Mouse (Mus musculus) limb, embryonic 11.5 days (tissue): Measurements from ENCODE around the gene Mpeg1. TPM values are rescaled to one million over a fixed set of nuclear protein-coding genes. Genes with fewer than 3 reads are reported as not detected.

ENCODE experiments used
- polyA plus RNA-seq: library from polyadenylated mRNA; unstranded; fragments of >200 nt; fragmentation: Nextera tagmentation; extraction: Ambion mirVana; gene quantifications from 2 replicates; pipeline ENCODE4 v1.2.1, GENCODE M21; 2014

Mpeg1 gene
- polyA plus RNA-seq, 1 experiment from 2014 or later = 0.17 TPM

Other genes with a start within 250 kb of the Mpeg1 start
- not detected in 2 replicates for gene Olfr1432, start 228.2 kb upstream of the Mpeg1 start, polyA plus RNA-seq
- gene Olfr262, start 219.1 kb upstream of the Mpeg1 start, polyA plus RNA-seq = not detected in 2 replicates
- gene Olfr235, start 199.7 kb upstream of the Mpeg1 start, polyA plus RNA-seq = not detected in 2 replicates
- not detected in 2 replicates for gene Olfr1434, start 180.9 kb upstream of the Mpeg1 start, polyA plus RNA-seq
- gene Olfr1436, start 161.6 kb upstream of the Mpeg1 start, polyA plus RNA-seq = not detected in 2 replicates
- gene Olfr1437, start 135.7 kb upstream of the Mpeg1 start, polyA plus RNA-seq = not detected in 2 replicates
- gene Olfr1438-ps1, start 124.9 kb upstream of the Mpeg1 start, polyA plus RNA-seq = not detected in 2 replicates
- gene Olfr1440, start 73.5 kb upstream of the Mpeg1 start, polyA plus RNA-seq = not detected in 2 replicates
- not detected in 2 replicates for gene Olfr1441, start 43.3 kb upstream of the Mpeg1 start, polyA plus RNA-seq
- gene Pfpl, start 32.9 kb upstream of the Mpeg1 start, polyA plus RNA-seq = not detected in 2 replicates
- gene Dtx4, start 40.7 kb downstream of the Mpeg1 start, polyA plus RNA-seq = 2.5 and 2.7 TPM in 2 replicates
- 24.9 and 26.5 TPM in 2 replicates for gene Fam111a, start 85.0 kb downstream of the Mpeg1 start, polyA plus RNA-seq
- not detected in 2 replicates for gene Gm4952, start 139.2 kb downstream of the Mpeg1 start, polyA plus RNA-seq
- gene Glyat, start 172.5 kb downstream of the Mpeg1 start, polyA plus RNA-seq = not detected in 2 replicates
- not detected in 2 replicates for gene Olfr1442, start 209.7 kb downstream of the Mpeg1 start, polyA plus RNA-seq
- gene Olfr1443, start 217.3 kb downstream of the Mpeg1 start, polyA plus RNA-seq = not detected in 2 replicates
- not detected in 2 replicates for gene Keg1, start 235.0 kb downstream of the Mpeg1 start, polyA plus RNA-seq